Mouse (Mus musculus) forebrain, embryonic 16.5 days (tissue): Measurements from ENCODE around the gene Gtf2h3. TPM values are rescaled to one million over a fixed set of nuclear protein-coding genes. Genes with fewer than 3 reads are reported as not detected.
"Not testable (repeated sequence)": the region's sequence is repeated elsewhere in the genome, so short reads cannot be mapped to it uniquely, and the experiment has no call there.

Experiments
- ATAC-seq: fragments of 200-750 bp; cut with Nextera tagmentation; 2 replicates; pipeline ENCODE4 v1.8.0; 2017; ENCODE audit warnings: mild to moderate bottlenecking, moderate library complexity
- H3K27ac ChIP-seq: fragments of 300-500 bp; sonication (generic); 2 replicates; pipeline ENCODE4 v1.5.1; 2014; ENCODE audit warnings: low read length, control low read depth
- H3K27me3 ChIP-seq: fragments of 300-500 bp; sonication (generic); replicated peaks from 2 replicates; pipeline ENCODE4 v1.6.1; 2014; ENCODE audit warnings: low read length; ENCODE audit not compliant: control insufficient read depth, insufficient read depth
- H3K36me3 ChIP-seq: fragments of 300-500 bp; sonication (generic); 2 replicates; pipeline ENCODE4 v1.6.1; 2014; ENCODE audit not compliant: control insufficient read depth, insufficient read depth
- H3K4me1 ChIP-seq: fragments of 300-500 bp; sonication (generic); replicated peaks from 2 replicates; pipeline ENCODE4 v1.6.1; 2014; ENCODE audit warnings: low read length; ENCODE audit not compliant: control insufficient read depth, insufficient read depth
- H3K4me2 ChIP-seq: fragments of 300-500 bp; sonication (generic); 2 replicates; pipeline ENCODE4 v1.6.1; 2014; ENCODE audit warnings: mild to moderate bottlenecking, low read length, control low read depth
- H3K4me3 ChIP-seq: fragments of 300-500 bp; sonication (generic); replicated peaks from 2 replicates; pipeline ENCODE4 v1.5.1; 2014; ENCODE audit warnings: mild to moderate bottlenecking, low read length, control low read depth
- H3K9ac ChIP-seq: fragments of 300-500 bp; sonication (generic); replicated peaks from 2 replicates; pipeline ENCODE4 v1.6.1; 2014; ENCODE audit warnings: low read depth, low read length, control low read depth
- H3K9me3 ChIP-seq: fragments of 300-500 bp; sonication (generic); 2 replicates; pipeline ENCODE4 v1.6.1; 2016; ENCODE audit warnings: low read length; ENCODE audit not compliant: control insufficient read depth
- WGBS: fragments of 180-500 bp; shearing (Covaris S2); extraction: QIAGEN DNeasy Blood & Tissue Kit; methylation state at CpG from one replicate; pipeline ENCODE4 v1.1.7; 2014; 5-methylcytosine and 5-hydroxymethylcytosine counted together
- polyA plus RNA-seq: library from polyadenylated mRNA; unstranded; fragments of >200 nt; fragmentation: Nextera tagmentation; extraction: Ambion mirVana; gene quantifications from 2 replicates; pipeline ENCODE4 v1.2.1, GENCODE M21; 2015

Gtf2h3 gene
- polyA plus RNA-seq, 1 experiment from 2014 or later = 59.1 TPM

DNA sequence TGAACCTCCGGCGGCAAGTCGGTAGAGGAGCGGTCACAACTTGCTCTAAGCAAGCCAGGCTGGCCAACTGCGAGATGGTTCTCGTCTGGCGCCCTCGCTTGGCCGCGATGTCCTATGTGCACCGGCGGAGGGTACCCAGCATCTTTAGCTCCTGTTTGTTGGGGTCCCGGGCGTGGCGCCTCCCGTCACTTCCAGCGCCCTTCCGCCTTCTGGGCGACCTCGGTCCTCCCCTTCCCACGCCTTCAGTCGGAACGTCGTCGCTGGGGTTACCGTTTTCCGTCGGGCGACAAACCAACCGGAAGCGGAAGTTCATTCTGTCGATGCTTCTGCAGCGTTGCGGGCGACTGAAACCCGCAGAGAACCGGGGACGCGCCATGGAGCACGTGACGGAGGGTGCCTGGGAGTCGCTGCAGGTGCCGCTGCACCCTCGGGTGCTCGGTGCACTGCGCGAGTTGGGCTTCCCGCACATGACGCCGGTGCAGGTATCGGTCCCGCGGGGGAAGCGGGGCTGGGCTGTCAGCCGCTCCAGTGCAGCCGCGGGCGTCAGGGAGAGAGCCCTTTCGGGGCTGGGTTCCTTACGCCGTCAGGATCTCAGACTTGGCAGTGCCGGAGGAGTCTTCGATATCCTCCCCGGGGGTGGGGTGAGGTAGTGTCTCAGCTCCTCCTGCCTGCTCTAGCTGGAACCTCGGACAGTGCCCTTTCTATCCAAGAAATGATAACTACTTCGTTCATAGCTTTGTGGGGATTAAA, 26.2 kb upstream of the Gtf2h3 start, which contains the start of gene Ddx55:
TSS of gene Ddx55 (plus strand) at position 307 of the 750 bp plus-strand sequence.
- H3K27me3 ChIP-seq = no peaks in the 10 kb centered on the region
- peak; percentile 93 for ATAC-seq
- under 1% methylated on average over 63 of the region's 66 CpGs for WGBS
- no peaks in the 10 kb centered on the region for H3K9me3 ChIP-seq
- H3K36me3 ChIP-seq = peaks cover 8% of the 10 kb centered on the region
- H3K27ac ChIP-seq = peak within 1 kb of the TSS; percentile 42
- H3K4me3 ChIP-seq = peak within 1 kb of the TSS; percentile 52
- H3K4me2 ChIP-seq = peak within 1 kb of the TSS; percentile 77
- H3K9ac ChIP-seq = peak within 1 kb of the TSS; percentile 63
- peaks cover 14% of the 10 kb centered on the region for H3K4me1 ChIP-seq

DNA sequence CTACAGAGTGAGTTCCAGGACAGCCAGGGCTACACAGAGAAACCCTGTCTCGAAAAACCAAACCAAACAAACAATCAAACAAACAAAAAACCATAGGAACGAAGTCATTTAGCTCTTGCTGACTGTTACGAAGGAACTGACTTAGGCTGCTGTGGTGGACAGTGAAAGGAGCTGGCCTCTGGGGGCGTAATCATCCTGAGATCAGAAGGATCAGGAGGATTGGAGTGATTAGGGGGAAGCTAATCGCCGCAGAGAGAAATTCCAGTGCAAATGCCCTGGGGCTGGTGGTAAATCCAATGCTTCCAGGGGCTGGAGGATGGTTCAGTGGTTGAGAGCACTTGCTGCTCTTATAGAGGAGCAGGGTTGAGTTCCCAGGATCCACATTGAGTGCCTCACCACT, 25.3 kb upstream of the Gtf2h3 start:
- no peaks in the 10 kb centered on the region for H3K9me3 ChIP-seq
- ATAC-seq = no peak
- H3K4me3 ChIP-seq = peak overlapping the region; percentile 52
- H3K9ac ChIP-seq = peak overlapping the region; percentile 63; the same call in 1 of the 2 replicates
- H3K4me1 ChIP-seq = peaks cover 14% of the 10 kb centered on the region
- 62% methylated on average over 6 of the region's 6 CpGs for WGBS
- no peaks in the 10 kb centered on the region for H3K27me3 ChIP-seq
- H3K36me3 ChIP-seq = peaks cover 11% of the 10 kb centered on the region
- peak overlapping the region; percentile 77 for H3K4me2 ChIP-seq
- no peak overlapping the region for H3K27ac ChIP-seq

DNA sequence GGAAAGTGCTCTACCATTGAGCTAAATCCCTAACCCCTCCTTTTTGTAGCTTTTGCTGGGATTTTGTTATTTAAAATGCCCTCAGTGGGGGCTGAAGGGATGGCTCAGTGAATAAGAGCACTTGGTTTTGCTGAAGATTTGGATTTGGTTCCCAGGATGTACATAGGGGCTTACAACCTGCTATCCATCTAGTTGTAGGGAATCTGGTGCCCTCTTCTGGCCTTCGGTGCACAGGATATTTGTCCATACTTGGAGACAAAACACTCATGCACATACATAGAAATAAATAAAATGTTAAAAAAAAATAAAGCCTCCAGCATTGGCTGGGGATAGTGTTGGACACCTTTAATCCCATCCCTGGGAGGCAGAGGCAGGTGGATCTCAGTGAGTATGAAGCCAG, 23.8 kb upstream of the Gtf2h3 start:
- Histone ChIP-seq H3K27me3 (no peaks in the 10 kb centered on the region), H3K4me3 (no peak overlapping the region), H3K36me3 (peaks cover 15% of the 10 kb centered on the region), H3K4me2 (no peak overlapping the region), H3K9ac (no peak overlapping the region), H3K9me3 (no peaks in the 10 kb centered on the region), H3K27ac (no peak overlapping the region), H3K4me1 (peaks cover 14% of the 10 kb centered on the region)
- no peak for ATAC-seq
- 72% methylated on average over 1 of the region's 1 CpGs for WGBS

DNA sequence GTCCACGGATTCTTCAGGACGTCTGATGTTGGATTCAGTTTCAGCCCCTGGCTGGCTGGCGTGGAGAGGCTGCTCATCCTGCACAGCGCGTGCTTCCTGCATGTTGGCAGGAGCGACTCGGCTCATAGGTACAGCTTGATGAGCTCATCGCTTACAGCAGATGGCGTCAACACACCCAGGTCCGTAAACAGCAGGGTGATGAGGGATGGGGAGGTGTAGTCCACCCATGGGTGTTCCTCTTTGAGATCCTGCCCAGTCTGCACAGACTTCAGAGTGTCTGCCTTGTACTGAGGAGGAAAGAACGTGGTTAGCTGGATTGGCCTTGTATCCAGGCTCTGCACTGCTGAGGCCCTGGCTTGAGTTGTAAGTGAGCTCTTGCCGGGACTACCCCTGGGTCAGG, 7.9 kb upstream of the Gtf2h3 start:
- no peaks in the 10 kb centered on the region for H3K9me3 ChIP-seq
- H3K27ac ChIP-seq = no peak overlapping the region
- H3K9ac ChIP-seq = no peak overlapping the region
- no peaks in the 10 kb centered on the region for H3K27me3 ChIP-seq
- H3K4me3 ChIP-seq = no peak overlapping the region
- 79% methylated on average over 12 of the region's 12 CpGs for WGBS
- H3K36me3 ChIP-seq = peaks cover 59% of the 10 kb centered on the region
- ATAC-seq = no peak
- no peaks in the 10 kb centered on the region for H3K4me1 ChIP-seq
- H3K4me2 ChIP-seq = no peak overlapping the region

DNA sequence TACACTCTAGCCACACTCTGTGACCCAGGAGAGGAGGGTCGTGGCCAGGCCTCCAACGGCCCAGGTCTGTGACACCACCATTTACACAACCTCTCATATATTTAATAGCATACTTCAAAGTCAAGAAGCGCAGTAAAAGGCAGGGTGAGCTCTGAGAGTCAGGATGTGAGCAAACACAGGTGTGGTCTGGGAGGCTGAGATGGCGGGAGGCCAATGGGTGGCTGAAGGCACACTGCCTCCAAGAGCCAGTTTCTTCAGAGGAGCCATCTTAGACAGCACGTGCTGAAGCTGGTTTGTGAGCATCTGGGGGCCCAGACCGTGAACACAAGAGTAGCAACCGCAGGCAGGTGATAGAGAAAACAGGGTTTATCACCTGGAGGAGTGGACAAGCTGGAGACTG, 3.5 kb upstream of the Gtf2h3 start:
- Histone ChIP-seq H3K9me3 (no peaks in the 10 kb centered on the region), H3K36me3 (peaks cover 36% of the 10 kb centered on the region), H3K4me1 (peaks cover 19% of the 10 kb centered on the region), H3K9ac (no peak overlapping the region), H3K4me3 (no peak overlapping the region), H3K27me3 (no peaks in the 10 kb centered on the region), H3K27ac (no peak overlapping the region), H3K4me2 (no peak overlapping the region)
- no peak for ATAC-seq
- 92% methylated on average over 7 of the region's 7 CpGs for WGBS

DNA sequence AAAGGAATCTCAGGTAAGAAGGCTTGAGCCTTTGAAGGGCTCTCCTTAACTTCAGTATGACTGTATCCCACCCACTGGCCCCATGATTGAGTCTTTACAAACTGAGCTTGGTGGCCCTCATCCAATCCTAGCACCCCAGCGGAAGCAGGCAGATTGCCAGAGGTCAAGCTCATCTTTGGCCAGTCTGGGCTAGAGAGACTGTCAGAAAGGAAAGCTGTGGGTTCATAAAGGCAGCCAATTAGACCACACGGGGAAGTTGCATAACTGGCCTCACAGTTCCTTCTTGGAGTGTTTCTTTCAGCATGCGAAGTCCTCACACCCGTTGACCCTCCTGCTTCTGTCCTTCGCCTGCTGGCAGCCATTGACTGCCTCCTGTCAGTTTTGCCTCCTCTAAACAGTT, 3.6 kb downstream of the Gtf2h3 start:
- peaks cover 17% of the 10 kb centered on the region for H3K36me3 ChIP-seq
- ATAC-seq = no peak
- no peak overlapping the region for H3K4me3 ChIP-seq
- H3K9me3 ChIP-seq = no peaks in the 10 kb centered on the region
- no peak overlapping the region for H3K27ac ChIP-seq
- peaks cover 20% of the 10 kb centered on the region for H3K4me1 ChIP-seq
- no peak overlapping the region for H3K9ac ChIP-seq
- H3K27me3 ChIP-seq = no peaks in the 10 kb centered on the region
- H3K4me2 ChIP-seq = no peak overlapping the region
- WGBS = 96% methylated on average over 5 of the region's 5 CpGs

DNA sequence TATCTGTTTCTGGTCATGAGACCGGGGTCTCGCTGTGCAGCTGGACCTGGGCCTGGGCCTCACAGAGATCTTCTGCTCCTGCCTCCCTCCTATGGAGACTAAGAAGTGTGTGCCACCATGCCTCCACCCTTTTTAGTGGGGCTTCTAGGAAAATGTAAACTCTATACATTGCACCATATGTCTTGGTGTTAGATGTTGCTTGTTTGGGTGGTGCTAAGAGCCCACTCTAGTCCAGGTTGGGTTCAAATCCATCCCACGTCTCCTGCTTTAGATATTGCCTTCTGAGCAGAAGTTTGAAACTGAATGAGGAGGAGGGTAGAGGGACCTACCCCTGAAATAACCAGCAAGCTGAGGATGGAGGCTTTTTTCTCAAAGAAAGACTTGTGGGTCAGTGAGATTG, 13.8 kb downstream of the Gtf2h3 start:
- H3K4me1 ChIP-seq = no peaks in the 10 kb centered on the region
- no peak overlapping the region for H3K4me2 ChIP-seq
- H3K27ac ChIP-seq = no peak overlapping the region
- H3K36me3 ChIP-seq = peaks cover 24% of the 10 kb centered on the region
- H3K27me3 ChIP-seq = no peaks in the 10 kb centered on the region
- no peak overlapping the region for H3K4me3 ChIP-seq
- 92% methylated on average over 3 of the region's 3 CpGs for WGBS
- H3K9me3 ChIP-seq = no peaks in the 10 kb centered on the region
- ATAC-seq = no peak
- no peak overlapping the region for H3K9ac ChIP-seq

DNA sequence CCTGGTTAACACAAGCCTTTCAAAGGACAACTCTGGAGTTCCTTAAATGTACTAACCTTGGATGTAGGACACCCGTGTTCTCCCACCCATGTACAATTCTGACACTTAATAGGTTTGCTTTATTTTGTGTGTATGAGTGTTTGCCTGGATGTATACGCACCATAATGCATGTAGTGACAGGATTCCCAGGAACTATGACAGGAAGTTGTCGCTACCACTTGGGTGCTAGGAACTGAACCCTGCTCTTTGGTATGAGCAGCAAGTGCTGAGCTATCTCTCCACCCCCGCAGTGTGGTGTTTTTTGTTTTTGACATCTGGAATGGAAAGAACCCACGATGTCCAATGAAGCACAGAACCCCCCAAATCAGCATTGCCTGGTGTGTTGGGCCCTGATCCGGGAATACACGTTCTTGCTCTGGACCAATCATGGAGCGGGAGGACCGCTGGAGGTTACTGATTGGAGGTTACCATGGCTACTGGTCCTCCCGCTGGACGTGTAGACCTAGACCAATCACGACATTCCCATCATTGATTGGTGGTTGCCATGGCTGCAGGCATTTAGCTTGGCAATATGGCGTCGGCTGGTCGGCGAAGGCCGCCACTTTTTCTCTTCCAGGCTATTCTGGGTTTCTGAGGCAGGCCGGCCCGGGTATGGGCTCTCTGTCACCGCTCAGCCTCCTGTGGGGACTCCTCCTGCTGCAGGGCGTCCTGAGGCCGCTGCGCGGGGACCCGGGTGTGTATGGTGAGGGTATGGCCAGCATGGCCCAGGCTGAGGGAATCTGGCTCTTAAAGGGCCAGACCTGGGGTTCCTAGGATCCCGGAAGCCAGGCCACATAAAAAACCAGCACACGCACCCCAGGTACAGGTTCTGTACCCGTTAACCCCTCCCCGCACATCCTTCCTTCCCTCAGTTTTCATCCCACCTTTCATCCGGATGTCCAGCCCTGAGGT, 19.6 kb downstream of the Gtf2h3 start:
- 5% methylated on average over 30 of the region's 30 CpGs for WGBS
- Histone ChIP-seq H3K4me3 (peak overlapping the region; percentile 94), H3K36me3 (peaks cover 9% of the 10 kb centered on the region), H3K9ac (peak overlapping the region; percentile 81), H3K27me3 (no peaks in the 10 kb centered on the region), H3K27ac (no peak overlapping the region), H3K4me2 (peak overlapping the region; percentile 85), H3K9me3 (no peaks in the 10 kb centered on the region), H3K4me1 (peaks cover 11% of the 10 kb centered on the region)
- peak; percentile 100 for ATAC-seq

DNA sequence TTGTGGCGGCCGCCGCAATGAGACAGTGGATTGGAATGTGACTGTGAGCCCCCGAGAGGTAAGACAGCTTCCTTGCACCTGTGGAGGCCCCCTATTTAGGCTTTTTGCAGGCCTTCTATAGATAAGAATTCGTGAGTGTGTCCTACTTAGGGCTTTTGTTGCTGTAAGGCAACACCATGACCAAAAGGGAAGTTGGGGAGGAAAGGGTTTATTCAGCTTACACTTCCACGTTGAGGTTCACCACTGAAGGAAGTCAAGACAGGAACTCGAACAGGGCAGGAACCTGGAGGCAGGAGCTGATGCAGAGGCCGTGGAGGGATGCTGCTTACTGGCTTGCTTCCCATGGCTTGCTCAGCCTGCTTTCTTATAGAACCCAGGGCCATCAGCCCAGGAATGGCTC, 20.8 kb downstream of the Gtf2h3 start:
- H3K9ac ChIP-seq, H3K4me3 ChIP-seq, ATAC-seq, H3K9me3 ChIP-seq, H3K27me3 ChIP-seq, H3K4me2 ChIP-seq, H3K36me3 ChIP-seq, H3K27ac ChIP-seq: not testable (repeated sequence)
- 58% methylated on average over 8 of the region's 8 CpGs for WGBS
- peaks cover 11% of the 10 kb centered on the region for H3K4me1 ChIP-seq
